Mouse (Mus musculus): Measurements from ENCODE around the gene Cdk4. TPM values are rescaled to one million over a fixed set of nuclear protein-coding genes. Genes with fewer than 3 reads are reported as not detected.
A peak's percentile ranks its signal among the peaks of the same experiment; 100 is the strongest.
"Not testable (repeated sequence)": the region's sequence is repeated elsewhere in the genome, so short reads cannot be mapped to it uniquely, and the experiment has no call there.

Cdk4 gene
- polyA plus RNA-seq, 1 experiment from 2014 or later: 1,729 TPM

- H3K9ac ChIP-seq (replicated peaks): peak overlapping the region; percentile 71
- H3K4me3 ChIP-seq: peak overlapping the region; percentile 67
- H3K27me3 ChIP-seq: no peaks in the 10 kb centered on the region
- peak overlapping the region; percentile 88 for H3K4me2 ChIP-seq (replicated peaks)
- H3K4me1 ChIP-seq: peaks cover 38% of the 10 kb centered on the region
- H3K27ac ChIP-seq (replicated peaks): peak overlapping the region; percentile 95
- 4% methylated on average over 30 of the region's 30 CpGs for whole genome bisulfite sequencing
- peaks cover 42% of the 10 kb centered on the region for H3K36me3 ChIP-seq
- no peaks in the 10 kb centered on the region for H3K9me3 ChIP-seq
- peak; percentile 84 for ATAC-seq (replicated peaks)
Measured at GRCm38 (mm10) chr10:127069281-127070189, 6.2 kb downstream of the Cdk4 start.

- 1% methylated on average over 36 of the region's 36 CpGs for WGBS
- Histone ChIP-seq H3K27ac (replicated peaks) (peak within 1 kb of the TSS; percentile 95), H3K36me3 (peaks cover 32% of the 10 kb centered on the region), H3K9me3 (no peaks in the 10 kb centered on the region), H3K4me2 (replicated peaks) (peak within 1 kb of the TSS; percentile 88), H3K9ac (replicated peaks) (peak within 1 kb of the TSS; percentile 71), H3K4me1 (peaks cover 30% of the 10 kb centered on the region), H3K27me3 (no peaks in the 10 kb centered on the region), H3K4me3 (peak within 1 kb of the TSS; percentile 67)
- ATAC-seq (replicated peaks): peak; percentile 95
Measured at GRCm38 (mm10) chr10:127070190-127071121, 7.1 kb downstream of the Cdk4 start, which contains the start of gene Tspan31. TSS of gene Tspan31 (minus strand) at chr10:127070264.

- Histone ChIP-seq H3K9ac (replicated peaks) (peak overlapping the region; percentile 68), H3K27ac (replicated peaks) (peak overlapping the region; percentile 95; the same call in 1 of the 2 replicates), H3K4me3 (peak overlapping the region; percentile 67), H3K36me3 (peaks cover 25% of the 10 kb centered on the region), H3K4me2 (replicated peaks) (peak overlapping the region; percentile 88), H3K9me3 (no peaks in the 10 kb centered on the region), H3K27me3 (no peaks in the 10 kb centered on the region), H3K4me1 (peaks cover 24% of the 10 kb centered on the region)
- WGBS: 71% methylated on average over 9 of the region's 9 CpGs
- ATAC-seq (replicated peaks): no peak
Measured at GRCm38 (mm10) chr10:127071203-127071602, 7.9 kb downstream of the Cdk4 start.

GRCm38 (mm10) chr10:127072270-127072669, 8.9 kb downstream of the Cdk4 start:
- H3K9me3 ChIP-seq; H3K27ac ChIP-seq (replicated peaks); H3K4me2 ChIP-seq (replicated peaks); H3K4me3 ChIP-seq; H3K9ac ChIP-seq (replicated peaks); H3K27me3 ChIP-seq; ATAC-seq (replicated peaks): not testable (repeated sequence)
- peaks cover 14% of the 10 kb centered on the region for H3K36me3 ChIP-seq
- H3K4me1 ChIP-seq: peaks cover 24% of the 10 kb centered on the region
- WGBS: 77% methylated on average over 4 of the region's 4 CpGs

GRCm38 (mm10) chr10:127072969-127073368, 9.6 kb downstream of the Cdk4 start:
- not testable (repeated sequence) for H3K4me2 ChIP-seq (replicated peaks); ATAC-seq (replicated peaks); H3K27me3 ChIP-seq; H3K9ac ChIP-seq (replicated peaks); H3K36me3 ChIP-seq; H3K4me3 ChIP-seq; H3K9me3 ChIP-seq; H3K27ac ChIP-seq (replicated peaks)
- WGBS: 86% methylated on average over 2 of the region's 2 CpGs
- peaks cover 30% of the 10 kb centered on the region for H3K4me1 ChIP-seq

GRCm38 (mm10) chr10:127073981-127074380, 10.6 kb downstream of the Cdk4 start:
- ATAC-seq (replicated peaks): no peak
- H3K4me3 ChIP-seq: no peak overlapping the region
- 93% methylated on average over 1 of the region's 1 CpGs for WGBS
- H3K9me3 ChIP-seq: no peaks in the 10 kb centered on the region
- H3K4me2 ChIP-seq (replicated peaks): no peak overlapping the region
- H3K4me1 ChIP-seq: peaks cover 27% of the 10 kb centered on the region
- no peaks in the 10 kb centered on the region; the same call in 1 of the 2 replicates for H3K27me3 ChIP-seq
- no peak overlapping the region for H3K27ac ChIP-seq (replicated peaks)
- no peak overlapping the region for H3K9ac ChIP-seq (replicated peaks)
- no peaks in the 10 kb centered on the region for H3K36me3 ChIP-seq

- H3K9ac ChIP-seq (replicated peaks): no peak within 1 kb of the TSS
- 69% methylated on average over 9 of the region's 9 CpGs for WGBS
- H3K27ac ChIP-seq (replicated peaks): no peak within 1 kb of the TSS
- H3K4me3 ChIP-seq: no peak within 1 kb of the TSS
- no peak for ATAC-seq (replicated peaks)
- H3K36me3 ChIP-seq: no peaks in the 10 kb centered on the region
- no peak within 1 kb of the TSS for H3K4me2 ChIP-seq (replicated peaks)
- H3K27me3 ChIP-seq: peaks cover 4% of the 10 kb centered on the region
- peaks cover 26% of the 10 kb centered on the region for H3K4me1 ChIP-seq
- H3K9me3 ChIP-seq: no peaks in the 10 kb centered on the region
Measured at GRCm38 (mm10) chr10:127075080-127075479, 11.7 kb downstream of the Cdk4 start, which contains the start of gene Agap2. TSS of gene Agap2 (plus strand) at chr10:127075284.

GRCm38 (mm10) chr10:127075651-127076050, 12.3 kb downstream of the Cdk4 start:
- H3K4me2 ChIP-seq (replicated peaks): no peak overlapping the region
- 76% methylated on average over 8 of the region's 8 CpGs for whole genome bisulfite sequencing
- no peaks in the 10 kb centered on the region for H3K36me3 ChIP-seq
- H3K4me1 ChIP-seq: peaks cover 31% of the 10 kb centered on the region
- H3K4me3 ChIP-seq: no peak overlapping the region
- no peak overlapping the region for H3K9ac ChIP-seq (replicated peaks)
- H3K27me3 ChIP-seq: peaks cover 10% of the 10 kb centered on the region
- H3K9me3 ChIP-seq: no peaks in the 10 kb centered on the region
- no peak overlapping the region for H3K27ac ChIP-seq (replicated peaks)
- ATAC-seq (replicated peaks): no peak

GRCm38 (mm10) chr10:127076082-127076481, 12.7 kb downstream of the Cdk4 start:
- H3K4me3 ChIP-seq: no peak overlapping the region
- H3K9ac ChIP-seq (replicated peaks): no peak overlapping the region
- H3K9me3 ChIP-seq: no peaks in the 10 kb centered on the region
- no peak overlapping the region for H3K27ac ChIP-seq (replicated peaks)
- no peaks in the 10 kb centered on the region for H3K36me3 ChIP-seq
- no peak overlapping the region for H3K4me2 ChIP-seq (replicated peaks)
- peaks cover 31% of the 10 kb centered on the region for H3K4me1 ChIP-seq
- 52% methylated on average over 4 of the region's 4 CpGs for WGBS
- ATAC-seq (replicated peaks): no peak
- H3K27me3 ChIP-seq: peaks cover 13% of the 10 kb centered on the region

GRCm38 (mm10) chr10:127077515-127077914, 14.2 kb downstream of the Cdk4 start:
- ATAC-seq (replicated peaks): no peak
- H3K4me2 ChIP-seq (replicated peaks): peak overlapping the region; percentile 76
- no peaks in the 10 kb centered on the region for H3K36me3 ChIP-seq
- peaks cover 41% of the 10 kb centered on the region for H3K4me1 ChIP-seq
- H3K9ac ChIP-seq (replicated peaks): peak overlapping the region; percentile 34
- peaks cover 13% of the 10 kb centered on the region for H3K27me3 ChIP-seq
- H3K4me3 ChIP-seq: peak overlapping the region; percentile 70
- H3K9me3 ChIP-seq: no peaks in the 10 kb centered on the region
- 3% methylated on average over 10 of the region's 10 CpGs for WGBS
- peak overlapping the region; percentile 83 for H3K27ac ChIP-seq (replicated peaks)

GRCm38 (mm10) chr10:127078001-127078676, 14.8 kb downstream of the Cdk4 start:
- H3K4me2 ChIP-seq (replicated peaks): peak overlapping the region; percentile 76
- peaks cover 17% of the 10 kb centered on the region for H3K27me3 ChIP-seq
- 2% methylated on average over 12 of the region's 12 CpGs for whole genome bisulfite sequencing
- no peaks in the 10 kb centered on the region; the same call in 1 of the 2 replicates for H3K36me3 ChIP-seq
- H3K9ac ChIP-seq (replicated peaks): peak overlapping the region; percentile 59
- H3K4me3 ChIP-seq: peak overlapping the region; percentile 70
- peak overlapping the region; percentile 83 for H3K27ac ChIP-seq (replicated peaks)
- no peaks in the 10 kb centered on the region for H3K9me3 ChIP-seq
- ATAC-seq (replicated peaks): peak; percentile 49
- H3K4me1 ChIP-seq: peaks cover 41% of the 10 kb centered on the region

Measured in forebrain, embryonic 15.5 days (tissue).